Mouse (Mus musculus): ENCODE measurements around the gene Ly75.

Gene Ly75

DNA sequence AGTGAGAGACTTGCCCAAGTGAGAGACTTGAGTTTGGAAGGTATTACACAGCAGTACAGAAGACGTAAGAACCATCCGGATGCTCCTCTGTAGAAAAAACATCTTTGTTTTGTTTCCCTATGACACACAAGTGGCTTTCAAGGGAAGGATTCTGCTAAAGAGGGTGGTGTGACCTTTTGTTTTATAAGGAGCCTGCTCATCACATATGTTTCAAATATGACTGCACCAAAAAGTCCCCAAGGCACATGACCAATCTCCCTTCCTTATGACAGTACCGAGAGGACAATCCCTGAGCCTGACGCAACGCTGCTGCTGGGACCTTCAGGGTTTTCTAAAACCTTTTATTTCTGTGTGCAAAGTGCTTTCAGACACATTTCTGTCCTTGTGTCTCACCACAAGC lies 12.9 kb downstream of the Ly75 start:
- DNase-seq (ENCODE audit: low spot score), result no peak

DNA sequence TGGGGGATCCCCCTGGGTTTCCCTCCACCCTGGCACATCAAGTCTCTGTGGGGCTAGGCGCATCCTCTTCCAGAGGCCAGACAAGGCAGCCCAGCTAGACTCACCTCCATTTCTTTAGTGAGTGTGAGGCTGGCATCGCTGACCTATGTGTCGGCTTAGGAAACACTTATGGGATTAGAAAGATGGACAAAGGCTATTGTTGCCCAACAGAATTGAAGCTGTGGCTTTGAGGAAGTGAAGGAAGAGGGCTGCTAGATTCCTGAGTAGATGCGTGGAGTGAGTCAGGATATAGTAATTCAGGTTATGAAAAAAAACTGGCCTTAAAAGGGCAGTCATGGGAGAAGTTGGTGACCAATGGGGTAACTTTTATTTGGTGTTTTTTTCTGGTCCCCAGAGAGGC lies 13.6 kb downstream of the Ly75 start:
- no peak for DNase-seq (ENCODE audit: low spot score)

DNA sequence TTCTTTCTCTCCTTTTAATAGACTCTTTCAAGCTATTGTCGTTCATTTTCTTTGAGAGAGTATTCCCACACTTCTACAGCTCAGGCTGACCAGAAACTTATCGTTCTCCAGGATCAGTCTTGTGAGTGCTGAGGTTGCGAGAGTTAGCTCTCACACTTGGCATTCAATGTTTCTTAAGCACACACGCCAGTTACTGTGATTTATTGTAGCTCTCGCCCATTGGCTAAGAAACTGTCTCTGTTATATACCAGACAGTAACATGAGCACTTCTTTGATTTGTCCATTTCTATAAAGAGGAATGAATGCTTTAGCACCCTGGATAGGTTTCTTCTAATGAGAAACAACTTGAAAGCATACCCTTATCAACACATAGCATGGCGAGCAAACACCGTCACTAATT lies 15.2 kb downstream of the Ly75 start:
- DNase-seq (ENCODE audit: low spot score), result no peak

DNA sequence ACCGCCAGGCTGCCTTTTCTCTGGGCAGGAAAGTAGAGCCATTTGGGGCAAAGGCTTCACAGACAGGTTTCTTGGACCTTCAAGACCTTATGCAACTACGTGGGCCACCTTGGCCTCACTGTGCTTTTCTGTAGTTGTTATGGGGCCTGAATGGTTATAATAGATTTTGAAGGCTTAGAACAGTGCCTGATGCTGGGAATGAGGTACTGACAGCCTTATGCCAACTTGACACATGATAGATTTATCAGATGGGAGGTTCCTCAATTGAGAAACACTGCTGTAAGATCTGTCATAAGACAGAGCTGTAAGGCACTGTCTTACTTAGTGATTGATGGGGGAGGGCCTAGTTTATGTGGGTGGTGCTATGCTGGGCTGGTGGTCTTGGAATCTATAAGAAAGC lies 15.9 kb downstream of the Ly75 start:
- no peak for DNase-seq (ENCODE audit: low spot score)

DNA sequence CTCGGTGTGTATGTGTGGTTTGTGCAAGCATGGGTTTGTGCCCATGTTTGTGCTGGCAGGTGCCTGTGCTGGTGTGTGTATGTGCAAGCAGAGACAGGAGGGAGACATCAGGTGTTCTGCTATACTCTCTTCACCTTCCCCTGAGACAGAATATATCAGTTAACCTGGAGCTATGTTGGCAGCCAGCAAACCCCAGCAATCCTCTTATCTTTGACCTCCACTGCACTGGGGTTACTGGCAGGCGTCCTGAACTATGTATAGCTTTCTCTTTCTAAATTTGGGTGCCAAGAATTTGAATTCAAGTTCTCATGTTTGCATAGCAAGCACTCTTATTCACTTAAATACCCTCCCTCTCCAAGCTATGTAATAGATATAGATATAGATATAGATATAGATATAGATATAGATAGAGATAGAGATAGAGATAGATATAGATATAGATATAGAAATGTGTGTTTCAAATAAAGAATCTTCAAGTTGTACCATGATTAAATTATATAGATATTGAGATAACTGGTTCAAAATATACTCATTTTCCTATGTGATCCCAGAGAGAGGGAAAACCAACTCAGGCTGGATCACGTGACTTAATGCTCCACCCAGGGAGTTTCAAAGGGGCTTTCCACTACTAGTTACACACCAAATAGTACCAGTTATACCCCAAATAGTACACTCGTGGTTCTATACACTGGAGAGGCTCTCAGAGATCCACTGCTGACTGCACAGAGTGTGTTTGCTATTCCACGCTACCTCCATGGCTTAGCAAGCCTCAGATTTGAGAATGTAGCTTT lies 17.1 kb downstream of the Ly75 start:
- DNase-seq (ENCODE audit: low spot score), result no peak

DNA sequence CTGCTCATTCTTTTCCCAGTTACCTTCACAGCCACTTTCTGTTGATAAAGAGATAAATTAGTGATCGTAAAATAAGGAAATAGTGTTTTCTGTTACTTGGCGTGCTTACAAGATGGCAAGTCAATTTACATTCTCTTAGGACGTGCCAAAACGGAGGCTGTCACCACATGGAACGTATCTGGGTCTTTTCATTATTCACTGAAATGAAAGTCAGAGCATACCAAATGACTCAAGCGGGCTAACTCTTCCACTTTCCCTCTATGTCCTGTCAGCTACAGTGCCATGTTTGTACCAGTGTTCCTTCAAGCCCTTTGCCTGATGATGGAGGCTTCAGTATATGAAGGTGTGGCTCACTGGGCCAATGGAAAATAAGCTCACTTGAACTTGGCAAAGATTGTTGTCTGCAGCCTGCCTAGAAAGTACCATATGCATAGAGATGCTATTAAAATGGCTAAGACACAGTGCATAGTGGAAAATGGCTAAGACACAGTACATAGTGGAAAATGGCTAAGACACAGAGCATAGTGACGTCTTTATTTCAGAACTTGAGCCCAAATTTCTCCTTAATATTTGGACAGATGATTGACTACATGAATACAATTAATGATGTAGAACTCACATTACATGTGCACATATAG lies 17.8 kb downstream of the Ly75 start:
- DNase-seq (ENCODE audit: low spot score), result no peak

DNA sequence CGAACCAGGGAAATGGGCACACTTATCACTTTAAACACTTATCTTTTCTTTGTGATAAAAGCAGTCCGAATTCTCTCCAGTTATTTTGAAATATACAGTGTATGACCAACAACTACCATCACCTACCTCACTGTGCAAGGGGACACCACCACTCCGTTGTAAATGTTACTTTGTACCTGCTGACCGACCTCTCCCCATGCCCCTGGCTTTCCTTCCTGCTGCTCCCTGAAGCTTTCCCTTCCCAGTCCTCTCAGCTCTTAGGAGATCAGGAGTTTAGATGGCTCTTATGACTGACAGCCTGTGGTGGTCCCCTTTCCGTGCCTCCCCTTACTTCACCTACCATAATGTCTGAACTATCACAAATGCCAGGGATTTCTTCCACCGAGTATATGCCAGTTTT lies 21.0 kb downstream of the Ly75 start:
- no peak for DNase-seq (ENCODE audit: low spot score)

DNA sequence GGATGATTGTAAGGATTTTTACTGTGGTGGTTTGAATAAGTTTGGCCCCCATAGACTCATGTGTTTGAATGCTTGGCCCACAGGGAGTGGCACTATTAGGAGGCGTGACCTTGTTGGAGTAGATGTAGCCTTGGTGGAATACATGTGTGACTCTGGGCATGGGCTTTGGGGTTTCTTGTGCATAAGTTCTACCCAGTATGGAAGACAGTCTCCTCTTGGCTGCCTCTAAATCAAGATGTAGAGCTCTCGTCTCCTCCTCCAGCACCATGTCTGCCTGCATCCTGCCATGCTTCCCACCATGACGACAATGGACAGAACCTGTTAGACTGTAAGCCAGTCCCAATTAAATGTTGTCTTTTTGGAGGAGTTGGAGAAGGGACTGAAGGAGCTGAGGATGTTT lies 23.3 kb downstream of the Ly75 start:
- DNase-seq (ENCODE audit: low spot score), result no peak

DNA sequence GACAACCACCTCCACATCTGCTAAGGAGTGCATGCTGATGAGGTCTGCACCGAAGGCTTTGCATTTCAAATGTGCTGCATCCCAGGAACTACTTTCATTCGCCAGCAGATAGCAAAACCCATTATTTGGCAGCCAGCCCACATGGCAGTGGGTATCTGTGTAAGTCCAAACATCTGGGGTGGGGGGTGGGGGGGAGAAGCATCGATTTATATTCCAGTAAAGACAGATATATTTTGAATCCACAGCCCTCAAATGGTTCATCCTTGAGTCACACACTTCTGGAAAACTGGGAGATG lies 27.8 kb downstream of the Ly75 start:
- DNase-seq (ENCODE audit: low spot score), result no peak

DNA sequence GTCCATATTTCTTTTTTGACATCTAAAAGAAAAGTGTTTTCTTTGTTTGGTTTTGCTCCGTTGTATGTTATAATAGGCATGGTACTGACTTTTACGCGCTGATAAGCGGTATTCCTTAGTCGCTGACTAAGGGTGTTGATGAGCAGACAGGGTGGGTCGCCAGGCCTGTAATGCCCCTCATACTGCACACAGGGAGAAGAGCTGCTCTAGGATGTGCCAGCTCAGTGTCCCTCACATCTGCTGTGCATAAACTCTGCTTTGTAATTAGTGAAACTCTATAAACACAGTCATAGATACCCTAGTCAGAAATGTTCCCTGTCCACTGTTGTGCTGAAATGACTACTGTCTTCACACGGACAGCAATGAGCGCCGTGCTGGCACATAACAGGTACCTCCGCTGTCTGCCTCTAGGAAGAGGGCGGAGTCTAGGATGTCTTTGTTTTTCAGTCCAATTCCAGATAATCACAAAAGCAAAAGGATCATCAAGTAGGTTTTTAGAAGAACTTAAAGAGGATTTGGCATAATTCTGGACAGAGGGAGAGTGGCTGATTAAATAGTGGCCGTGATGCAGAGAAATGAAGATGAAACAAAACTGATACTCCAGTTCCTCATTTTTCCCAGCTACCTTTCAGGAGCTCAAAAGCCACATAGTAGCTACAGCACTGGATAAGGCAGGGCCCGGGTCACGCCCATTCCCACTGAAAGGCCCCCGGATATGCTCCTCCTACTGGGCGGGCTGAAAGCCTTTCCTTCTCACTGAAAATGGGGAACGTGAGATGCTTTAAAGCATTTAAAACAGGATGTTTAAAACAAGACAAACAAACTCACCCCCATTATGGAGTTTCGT lies 28.3 kb downstream of the Ly75 start:
- DNase-seq (ENCODE audit: low spot score), result peak; percentile 12

DNA sequence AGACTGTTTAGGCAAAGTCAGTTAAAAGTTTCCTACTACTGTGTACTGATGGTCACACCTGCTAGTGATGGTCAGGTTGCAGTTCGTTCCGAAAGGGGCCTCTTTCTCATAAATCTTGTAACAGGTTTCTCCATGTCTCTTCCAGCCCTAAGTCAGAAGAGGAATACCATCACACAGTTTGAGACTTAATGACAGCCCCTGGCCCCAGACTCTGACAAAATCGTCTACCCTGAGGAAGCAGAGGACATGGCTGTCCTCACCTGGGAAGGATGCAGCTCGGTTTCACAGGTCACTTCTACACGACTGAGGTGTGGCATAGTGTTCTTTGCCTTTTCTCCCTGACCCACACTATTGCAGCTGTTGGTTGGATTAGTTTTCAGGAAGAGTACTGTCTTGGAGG lies 30.8 kb downstream of the Ly75 start:
- DNase-seq (ENCODE audit: low spot score), result no peak

DNA sequence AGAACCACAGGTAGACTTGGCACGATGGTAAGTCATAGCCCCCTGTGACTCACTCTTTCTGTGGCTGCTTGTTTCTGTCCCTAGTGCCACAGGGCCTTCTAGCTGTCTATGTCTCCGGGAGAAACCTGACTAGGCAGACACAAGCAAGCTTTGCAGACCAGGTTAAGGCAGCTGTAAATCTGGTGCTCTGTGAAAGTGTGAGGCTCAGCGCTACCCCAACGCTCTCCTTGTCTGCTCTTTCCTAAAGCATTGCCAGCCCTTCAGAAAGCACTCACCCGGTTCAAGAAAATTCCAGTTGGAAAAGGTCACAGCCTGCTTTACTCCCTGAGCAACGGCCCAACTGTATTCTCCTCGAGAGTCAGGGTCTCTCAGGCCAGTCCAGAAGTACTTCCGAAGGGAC lies 31.3 kb downstream of the Ly75 start:
- DNase-seq (ENCODE audit: low spot score), result no peak

DNA sequence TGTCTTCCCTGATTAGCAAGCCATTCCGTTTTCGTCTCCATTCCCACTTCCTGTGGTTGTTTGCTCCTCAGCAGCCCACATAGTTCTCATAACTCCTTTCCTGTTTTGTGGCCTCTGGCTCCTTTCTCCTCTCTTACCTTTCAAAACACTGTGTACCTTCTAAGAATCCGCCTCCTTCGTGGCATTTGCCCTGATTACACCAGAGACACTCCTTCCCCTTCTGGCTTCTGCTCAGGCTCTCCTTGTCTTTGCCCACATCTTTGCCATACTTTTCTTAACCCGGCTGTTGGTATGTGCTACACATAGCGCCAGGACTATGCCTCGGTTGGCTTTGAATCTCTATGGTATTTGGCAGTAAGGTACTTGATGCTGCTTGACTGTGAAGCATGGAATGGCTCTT lies 35.2 kb downstream of the Ly75 start:
- DNase-seq (ENCODE audit: low spot score), result no peak

DNA sequence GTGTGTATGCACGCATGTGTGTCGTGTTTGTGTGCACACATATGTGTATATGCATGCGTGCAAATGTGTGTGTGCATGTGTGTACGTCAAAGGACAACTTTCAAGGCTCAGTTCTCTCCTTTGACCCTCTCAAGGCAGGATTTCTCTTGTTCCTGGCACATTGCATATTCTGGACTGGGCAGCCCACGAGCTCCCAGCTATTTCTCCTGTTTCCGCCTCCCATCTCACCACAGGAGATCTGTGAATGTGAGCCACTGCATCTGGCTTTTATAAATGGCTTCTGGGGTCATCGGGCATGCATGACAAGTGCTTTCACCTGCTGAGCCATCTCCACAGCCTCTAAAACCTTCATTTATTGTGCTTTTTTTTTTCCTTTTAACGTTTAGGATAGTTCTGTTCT lies 36.6 kb downstream of the Ly75 start:
- DNase-seq (ENCODE audit: low spot score), result peak; percentile 21

DNA sequence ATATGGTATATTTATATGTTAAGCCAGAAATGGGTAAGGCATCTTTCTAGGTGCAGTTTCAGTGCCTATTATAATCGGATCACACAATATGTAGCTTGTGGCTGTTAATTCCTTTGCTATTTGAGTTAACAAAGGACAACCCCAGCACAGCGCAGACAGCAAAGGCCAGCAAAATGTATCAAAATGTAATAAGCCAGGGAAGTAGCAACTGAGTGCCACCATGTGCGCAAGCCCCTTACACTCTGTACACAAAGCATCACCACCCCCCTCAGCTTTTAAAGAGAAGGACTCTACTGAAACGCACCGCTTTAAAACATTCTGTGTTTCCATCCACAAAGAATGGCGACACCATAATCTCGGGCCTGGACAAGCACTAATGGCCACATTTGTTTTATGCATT lies 37.4 kb downstream of the Ly75 start:
- no peak for DNase-seq (ENCODE audit: low spot score)

DNA sequence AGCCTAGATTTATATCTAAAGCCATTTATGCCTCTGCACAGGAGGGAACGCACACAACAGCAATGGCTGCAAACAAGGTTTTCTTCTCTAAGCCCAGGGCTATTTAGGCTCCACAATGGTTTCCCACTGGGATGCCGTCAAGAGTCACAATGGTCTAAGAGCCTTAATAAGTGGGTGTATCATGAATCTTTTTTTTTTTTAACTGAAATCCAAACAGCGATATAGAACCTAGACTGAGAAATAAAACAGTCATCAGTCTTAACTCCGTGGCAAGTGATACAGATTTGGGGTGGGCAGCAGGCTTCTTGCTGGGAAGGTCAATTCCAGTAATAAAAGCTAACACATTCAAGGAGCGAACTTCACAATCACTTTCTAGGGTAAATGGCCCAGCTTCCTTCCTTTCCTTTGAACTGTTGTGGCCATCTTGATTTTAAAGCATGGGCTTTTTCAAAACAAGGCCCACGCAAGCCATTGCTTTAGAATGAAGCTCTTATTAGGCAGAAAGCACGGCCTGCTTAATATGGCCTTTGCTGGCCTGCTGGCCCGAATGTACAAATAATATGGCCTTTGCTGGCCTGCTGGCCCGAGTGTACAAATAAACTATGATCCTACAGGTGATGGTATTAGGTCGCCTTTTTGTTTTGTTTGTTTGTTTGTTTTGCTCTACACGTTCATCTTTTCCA lies 39.4 kb downstream of the Ly75 start:
- DNase-seq (ENCODE audit: low spot score), result peak; percentile 60

DNA sequence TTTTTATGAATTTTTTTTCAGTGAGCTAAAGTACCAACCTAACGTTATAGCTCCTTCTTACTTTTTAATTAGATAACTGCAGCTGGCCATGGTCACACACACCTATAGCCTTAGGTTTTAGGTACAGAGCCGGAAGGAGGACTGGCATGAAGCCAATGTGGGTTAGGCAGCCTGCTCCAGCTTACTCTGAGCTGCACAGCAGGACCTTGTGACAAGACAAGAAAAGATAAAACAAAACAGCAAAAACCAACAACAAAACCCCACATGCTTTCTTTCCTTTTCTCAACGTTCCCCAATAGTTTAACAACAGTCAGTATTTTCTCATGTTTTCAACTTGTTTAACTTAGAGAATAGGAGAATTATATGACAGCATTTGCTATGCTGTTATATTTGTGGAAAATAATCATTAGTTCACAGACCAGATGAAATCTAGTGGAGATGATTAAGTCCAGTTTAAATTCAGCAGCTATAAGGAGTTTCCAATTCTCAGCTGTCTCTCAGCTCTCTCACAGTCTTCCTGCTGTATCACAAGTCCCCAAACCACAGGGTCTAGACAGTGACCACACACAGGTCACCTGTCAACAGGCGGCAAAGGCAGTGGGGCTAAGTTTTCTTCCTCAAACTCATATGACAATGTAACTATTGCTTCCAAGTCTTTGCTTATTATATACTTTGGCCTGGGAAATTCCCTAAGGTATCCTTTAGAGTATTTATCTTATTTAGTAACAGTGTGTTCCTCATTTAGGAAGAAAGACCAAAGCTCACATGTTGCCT lies 40.8 kb downstream of the Ly75 start:
- DNase-seq (ENCODE audit: low spot score), result no peak

DNA sequence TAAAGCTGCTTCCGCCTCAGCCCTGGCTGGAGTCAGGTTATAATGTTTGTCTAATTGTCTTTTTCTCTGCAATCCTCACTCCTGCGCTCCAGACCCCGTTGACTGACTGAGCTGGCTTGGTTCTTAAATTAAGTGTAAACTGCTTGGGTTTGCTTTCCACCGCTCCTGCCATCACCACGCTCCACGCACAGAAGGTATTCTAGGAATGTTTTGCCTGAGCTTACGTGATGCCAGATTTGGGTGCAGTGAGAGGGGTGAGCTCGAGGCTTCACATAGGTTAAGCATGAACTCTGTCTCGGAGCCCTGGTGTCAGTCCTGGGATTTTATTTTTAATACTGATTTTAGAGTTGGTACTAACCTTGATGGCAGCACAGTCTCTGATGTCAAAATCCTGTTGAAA lies 45.2 kb downstream of the Ly75 start:
- DNase-seq (ENCODE audit: low spot score), result peak; percentile 50

DNA sequence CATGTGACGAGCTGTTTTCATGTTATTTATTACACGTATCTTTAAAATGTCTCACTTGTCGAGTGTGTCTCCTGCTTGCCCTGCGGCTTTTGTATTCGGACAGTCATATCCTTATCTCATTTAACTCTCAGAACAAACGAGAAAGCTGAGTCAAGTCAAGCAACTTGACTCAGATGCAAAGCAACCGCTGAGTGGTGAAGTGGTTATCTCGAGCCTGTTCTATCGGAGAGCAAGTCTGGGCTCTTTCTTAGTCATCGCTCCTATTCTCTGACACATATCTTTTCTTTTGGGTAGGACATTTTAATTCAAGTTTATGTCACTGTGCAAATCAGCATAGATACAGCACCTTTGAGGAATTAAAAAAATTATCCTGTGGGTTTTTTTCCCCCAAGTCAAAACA lies 54.5 kb downstream of the Ly75 start:
- DNase-seq (ENCODE audit: low spot score), result no peak

DNA sequence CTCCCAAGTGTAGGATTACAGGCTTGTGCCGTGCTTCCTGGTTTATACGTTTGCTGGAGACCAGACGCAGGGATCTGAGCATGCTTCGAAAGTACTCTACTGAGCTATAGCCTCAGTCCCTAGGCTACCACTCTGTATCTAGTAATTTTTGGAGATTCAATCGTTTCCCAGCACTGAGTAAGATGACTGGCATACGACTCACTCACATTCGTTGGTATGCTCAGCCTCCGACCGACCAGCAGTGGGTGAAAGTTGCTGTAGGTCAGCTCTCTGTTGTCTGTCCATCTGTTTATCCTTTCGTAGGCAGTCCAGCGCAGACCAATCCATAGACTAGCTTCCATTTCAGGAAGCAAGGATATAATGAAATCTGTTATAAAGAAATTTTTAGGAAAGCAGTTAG lies 55.5 kb downstream of the Ly75 start:
- no peak for DNase-seq (ENCODE audit: low spot score)

DNA sequence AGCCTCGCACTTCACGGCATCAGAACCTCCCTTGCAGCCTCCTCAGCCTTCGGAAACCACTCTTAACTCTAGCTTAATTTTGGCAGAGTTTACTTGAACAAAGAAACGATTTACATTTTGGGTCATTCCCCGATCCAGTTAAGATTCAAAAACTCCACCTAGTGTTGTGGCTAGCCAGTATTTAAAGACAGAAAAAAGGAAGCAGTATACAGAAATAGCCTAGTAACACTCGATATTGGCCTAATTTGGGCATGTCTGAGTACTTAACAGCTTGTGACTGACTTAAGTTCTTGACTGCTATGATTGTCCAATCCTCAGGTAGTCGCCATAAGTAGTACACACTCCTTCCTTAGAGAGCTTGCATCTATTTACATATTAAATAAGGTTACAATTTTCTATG lies 56.2 kb downstream of the Ly75 start:
- DNase-seq (ENCODE audit: low spot score), result no peak

DNA sequence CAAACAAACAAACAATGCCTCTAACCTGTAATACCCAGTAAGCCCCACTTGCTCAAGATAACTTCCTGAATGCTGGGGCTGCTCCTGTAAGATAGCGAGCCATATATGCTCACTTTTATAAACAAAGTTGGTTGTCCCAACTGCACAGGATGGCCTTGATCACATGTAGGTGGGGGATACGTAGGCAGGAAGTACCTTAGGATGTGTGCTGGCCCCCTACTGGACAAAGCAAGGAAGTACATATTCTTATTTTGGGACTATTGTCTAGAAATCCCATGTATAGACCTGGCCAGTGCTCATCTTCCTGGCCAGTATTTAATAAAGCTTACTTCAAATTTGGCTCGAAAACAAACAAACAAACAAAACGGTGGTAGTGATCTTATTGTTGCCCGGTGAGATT lies 59.7 kb downstream of the Ly75 start:
- DNase-seq (ENCODE audit: low spot score), result peak; percentile 43

Measured in embryo, embryonic 10 days (tissue).